Mouse (Mus musculus): ENCODE measurements at regions not wholly inside any gene's neighbourhood (a gene's known extent, or its start where the extent isn't known, plus 50 kb on each side); places are given as distances from the start of the nearest gene placed in this dataset.

DNA sequence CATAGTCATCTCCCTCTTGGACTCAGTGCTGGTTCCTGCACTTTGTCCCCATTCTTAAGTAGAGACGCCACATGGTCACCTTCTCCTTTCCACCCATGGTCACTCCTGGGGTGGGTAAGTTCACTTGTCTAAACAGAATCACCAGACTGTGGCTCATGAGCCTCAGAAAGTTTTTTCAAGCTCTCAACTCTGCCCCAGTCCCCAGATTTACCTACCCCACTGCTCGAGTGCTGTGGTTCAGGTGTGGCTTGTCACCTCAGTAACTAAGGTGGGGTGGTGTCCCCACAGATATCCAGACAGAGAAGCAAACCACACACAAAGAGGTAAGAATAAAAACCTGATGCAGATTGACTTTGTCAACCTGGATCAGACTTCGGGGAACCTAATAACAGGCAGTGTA lies 87.6 kb downstream of the Rpl10-ps3 start:
- no peak for DNase-seq (ENCODE audit: extremely low spot score in 1 of 2, low spot score in 1 of 2)

DNA sequence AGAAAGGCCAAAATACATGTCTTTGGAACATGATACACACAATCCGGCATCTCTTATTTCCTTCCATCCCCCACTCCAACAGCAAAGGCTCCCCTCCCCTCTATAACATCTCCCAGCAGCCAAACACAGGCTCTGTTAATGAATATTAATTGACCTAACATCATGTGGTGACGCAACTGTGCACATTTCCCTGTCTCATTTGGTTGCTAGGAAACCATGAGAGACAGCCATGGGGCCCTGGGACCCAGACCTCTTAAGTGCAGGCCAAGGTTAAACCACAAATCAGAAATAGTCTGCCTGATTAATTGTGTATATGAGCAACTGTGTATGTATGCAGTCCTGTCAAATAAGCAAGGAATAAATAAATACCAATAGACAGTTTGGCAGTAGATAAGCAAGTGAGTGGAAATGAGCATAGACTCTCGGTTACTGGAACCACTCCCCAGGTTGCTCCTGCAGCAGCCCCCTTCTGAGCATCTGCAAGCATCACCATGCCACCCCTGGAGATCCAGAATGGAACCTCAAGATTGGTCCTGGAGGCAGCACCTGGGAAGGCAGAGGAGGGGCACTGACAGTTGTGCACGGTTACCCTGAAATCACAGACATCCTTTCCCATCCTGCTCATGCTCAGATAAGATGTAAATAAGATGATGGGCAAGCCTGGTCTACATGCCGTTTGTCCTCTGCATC lies 99.6 kb downstream of the Rpl10-ps3 start:
- no peak for DNase-seq (ENCODE audit: extremely low spot score in 1 of 2, low spot score in 1 of 2)

DNA sequence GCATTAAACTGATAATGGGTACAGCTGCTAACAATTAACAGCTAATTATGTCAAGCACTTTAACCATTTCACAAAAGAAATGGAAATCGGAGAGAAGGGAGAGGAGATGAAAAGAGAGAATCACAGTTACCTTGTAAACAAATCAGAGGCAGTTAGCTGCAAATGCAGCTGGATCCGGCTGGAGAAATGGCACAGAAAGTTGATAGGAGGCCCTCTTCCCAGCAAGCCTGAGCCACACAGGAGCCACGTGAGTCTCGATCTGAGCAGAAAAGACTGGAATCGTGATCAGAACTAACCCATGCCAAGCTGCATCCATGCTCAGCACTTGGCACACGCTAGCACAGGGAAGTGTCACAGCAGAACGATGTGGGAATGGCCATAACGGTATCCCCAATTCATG lies 103.8 kb downstream of the Rpl10-ps3 start:
- no peak for DNase-seq (ENCODE audit: extremely low spot score in 1 of 2, low spot score in 1 of 2)

DNA sequence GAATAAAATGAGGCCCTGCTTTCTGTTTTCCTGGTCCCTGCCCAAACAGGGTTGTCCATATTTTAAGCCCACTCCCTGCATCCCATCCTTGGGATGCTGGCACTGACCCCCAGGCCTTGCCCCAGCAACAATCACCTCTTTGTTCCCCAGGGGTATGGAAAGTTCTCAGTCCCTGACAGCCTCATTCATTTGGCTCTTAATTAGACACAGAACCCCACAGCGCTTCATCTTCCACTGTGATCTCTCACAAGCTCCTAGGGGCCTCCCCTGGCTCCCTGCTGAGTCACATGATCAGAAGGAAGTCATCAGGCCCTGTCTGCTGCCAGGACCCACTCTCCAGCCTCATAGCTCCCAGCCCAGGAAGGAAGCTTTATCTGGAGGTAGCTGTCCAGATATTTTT lies 108.9 kb downstream of the Rpl10-ps3 start:
- peak; percentile 8 to 9 for DNase-seq (ENCODE audit: extremely low spot score in 1 of 2, low spot score in 1 of 2)

DNA sequence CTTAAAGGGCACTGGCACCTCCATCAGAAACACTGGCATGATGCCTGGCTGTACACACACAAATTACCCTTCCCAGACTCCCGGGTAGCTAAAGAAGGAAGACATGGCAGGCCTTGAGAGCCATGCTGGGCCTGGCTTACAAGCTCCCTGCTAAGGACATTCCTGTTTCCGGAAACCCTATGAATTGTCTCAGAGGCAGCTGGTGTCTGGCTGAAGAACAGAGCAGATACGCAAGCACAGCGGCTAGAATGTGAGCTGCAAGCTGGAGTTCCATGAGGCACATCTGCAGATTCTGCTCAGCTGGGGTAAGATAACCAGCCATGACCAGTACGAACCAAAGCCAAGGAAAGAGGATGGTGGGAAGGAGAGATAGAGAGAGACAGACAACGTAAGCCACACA lies 110.1 kb downstream of the Rpl10-ps3 start:
- DNase-seq (ENCODE audit: extremely low spot score in 1 of 2, low spot score in 1 of 2) = no peak

DNA sequence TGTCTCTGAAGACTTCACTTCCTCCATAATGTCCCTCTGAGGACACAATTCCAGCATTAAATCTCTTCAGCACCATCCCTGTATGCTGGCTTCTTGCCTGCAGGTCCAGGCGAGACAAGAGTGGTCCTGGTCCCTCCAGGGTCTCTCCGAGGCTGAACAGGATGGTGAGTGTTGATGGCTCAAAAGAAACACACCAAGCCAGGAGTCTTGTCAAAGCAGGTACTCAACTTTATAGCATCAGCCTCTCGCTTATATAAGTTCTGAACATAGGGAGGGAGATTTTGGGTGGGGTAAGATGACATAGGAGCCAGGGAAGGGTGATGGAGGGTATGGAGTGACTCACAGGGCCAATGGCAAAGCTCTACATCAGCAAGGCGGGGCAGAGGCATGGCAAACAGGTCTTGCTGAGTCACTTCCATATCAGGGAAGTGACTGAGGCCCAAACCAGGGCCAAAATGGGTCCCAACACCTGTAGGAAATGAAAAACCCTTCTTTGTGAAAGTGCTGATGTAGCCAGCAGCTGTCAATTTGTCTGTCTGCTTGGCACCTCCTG lies 111.7 kb downstream of the Rpl10-ps3 start:
- no peak for DNase-seq (ENCODE audit: extremely low spot score in 1 of 2, low spot score in 1 of 2)

DNA sequence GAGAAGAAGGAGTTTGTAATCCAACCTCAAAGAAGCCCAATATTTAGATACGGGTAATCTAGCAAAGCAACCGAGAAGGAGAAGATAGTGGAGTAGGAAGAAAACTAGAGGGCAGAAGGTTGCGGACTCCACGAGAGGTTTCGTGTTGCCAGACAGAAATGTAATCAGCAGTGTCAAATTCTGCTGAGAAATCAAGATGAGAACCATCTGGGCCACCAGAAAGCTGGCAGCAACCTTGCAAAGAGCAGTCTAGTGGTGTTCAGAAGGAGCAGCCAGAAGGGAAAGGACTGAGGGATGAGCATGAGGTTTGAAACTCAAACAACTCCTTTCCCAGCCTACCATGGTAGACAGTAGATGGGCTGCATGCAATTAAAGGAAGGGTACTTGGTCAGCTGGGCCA lies 134.3 kb downstream of the Rpl10-ps3 start:
- DNase-seq (ENCODE audit: extremely low spot score in 1 of 2, low spot score in 1 of 2) = no peak

DNA sequence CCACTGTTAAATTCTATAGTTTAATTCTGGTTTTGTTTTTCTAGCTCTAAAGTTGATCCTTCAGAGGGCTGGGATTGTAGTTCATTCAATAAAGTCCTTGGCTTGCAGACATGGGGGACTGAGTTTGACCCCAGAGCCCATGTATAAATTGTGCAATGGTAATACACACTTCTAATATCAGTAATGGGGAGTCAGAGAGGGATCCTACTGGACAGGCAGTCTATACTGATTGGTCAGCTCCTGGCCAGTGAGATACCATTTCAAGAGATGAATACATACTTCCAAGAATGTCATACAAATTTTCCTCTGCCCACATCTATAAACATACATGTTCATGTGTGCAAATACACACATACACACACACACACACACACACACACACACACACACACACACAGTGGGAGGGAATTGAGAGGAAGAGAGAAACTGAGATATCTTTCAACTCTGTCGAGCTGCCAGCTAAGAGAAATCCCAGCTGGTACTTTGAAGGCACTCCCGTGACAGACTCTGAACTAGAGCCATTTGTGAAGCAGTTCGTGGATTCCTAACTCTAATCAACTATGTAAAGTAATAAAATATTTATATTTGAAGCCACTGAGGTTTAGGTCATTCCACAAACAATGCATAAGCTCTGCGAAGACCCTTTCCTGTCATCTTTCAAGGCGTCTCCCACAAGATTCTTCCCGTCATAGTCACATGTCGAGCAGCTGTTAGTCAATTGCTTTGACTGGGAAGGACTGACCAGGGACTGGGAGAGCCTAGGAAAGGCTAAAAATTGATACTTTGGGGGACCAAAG lies 145.1 kb downstream of the Rpl10-ps3 start:
- no peak for DNase-seq (ENCODE audit: extremely low spot score in 1 of 2, low spot score in 1 of 2)

DNA sequence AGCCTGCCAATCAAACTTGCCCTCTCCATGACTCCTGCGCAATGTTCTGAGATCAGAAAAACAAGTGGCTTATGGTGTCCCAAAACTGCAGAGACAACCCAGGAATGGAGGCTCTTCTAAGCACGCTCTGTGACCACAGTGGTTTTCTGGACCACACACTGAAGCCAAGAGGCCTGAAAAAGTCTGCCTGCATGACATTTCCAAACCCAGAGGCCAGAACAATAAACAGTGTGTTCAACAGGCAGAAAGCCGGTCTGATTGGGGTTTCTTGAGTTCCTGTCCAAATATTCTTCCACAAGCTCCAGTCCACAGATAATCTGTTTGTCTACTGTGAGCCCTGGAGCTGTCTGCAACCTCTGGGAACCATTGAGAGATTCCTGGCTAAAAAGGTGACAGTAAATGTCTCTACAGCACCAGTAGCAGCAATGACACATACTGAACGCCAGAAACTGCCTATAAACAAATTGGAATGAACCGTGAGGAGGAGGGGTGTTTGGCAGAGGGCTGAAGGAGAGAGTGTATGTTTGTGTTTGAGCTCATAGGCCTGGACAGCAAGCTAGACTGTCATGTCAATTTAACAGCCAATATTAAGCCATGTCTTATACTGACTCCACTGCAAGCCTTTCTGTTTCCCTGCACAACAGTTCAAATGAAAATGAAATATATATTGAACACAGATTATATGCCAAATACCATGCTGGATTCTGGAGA lies 152.2 kb downstream of the Rpl10-ps3 start:
- DNase-seq (ENCODE audit: extremely low spot score in 1 of 2, low spot score in 1 of 2) = no peak

DNA sequence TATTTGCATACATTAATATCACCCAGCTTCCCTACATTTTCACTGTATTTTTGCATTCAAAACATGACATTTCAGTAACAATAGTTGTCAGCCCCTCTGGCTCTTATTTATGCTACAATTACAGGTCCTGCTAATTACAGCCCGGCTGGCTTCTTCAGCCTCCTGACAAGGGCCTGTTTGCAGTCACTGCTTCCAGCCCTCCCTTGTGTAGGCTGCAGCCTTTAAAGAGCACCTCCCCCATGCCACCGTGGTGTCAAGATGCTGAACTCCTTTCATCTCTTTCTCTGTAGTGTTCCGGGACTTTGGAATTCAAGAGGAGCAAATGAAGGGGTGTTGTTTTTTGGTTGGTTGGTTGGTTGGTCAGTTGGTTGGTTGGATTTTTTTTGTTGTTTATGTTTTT lies 153.6 kb downstream of the Rpl10-ps3 start:
- no peak for DNase-seq (ENCODE audit: extremely low spot score in 1 of 2, low spot score in 1 of 2)

DNA sequence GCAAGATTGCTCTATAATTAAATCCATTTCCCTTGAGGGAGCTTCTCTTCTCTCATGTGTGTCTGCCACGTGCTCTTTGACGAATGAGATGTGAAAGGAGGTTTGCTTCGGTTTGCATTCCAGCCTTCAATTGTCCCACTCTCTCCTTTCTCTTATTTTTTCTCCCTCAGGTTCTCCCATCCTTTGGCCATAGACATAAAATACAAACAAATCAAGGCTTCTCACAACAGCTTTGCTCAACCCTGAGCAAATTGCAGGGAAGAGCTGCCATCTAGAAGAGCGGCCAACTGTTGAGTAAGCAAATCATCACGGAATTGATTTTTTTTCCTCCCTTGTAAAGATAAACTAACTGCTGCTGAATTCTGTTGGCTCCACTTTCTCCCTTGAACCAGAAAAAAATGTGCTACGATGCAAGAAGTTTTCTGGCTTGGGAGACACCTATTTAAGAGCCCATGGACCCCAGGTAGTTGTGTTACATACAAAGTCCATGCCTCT lies 156.1 kb downstream of the Rpl10-ps3 start:
- no peak for DNase-seq (ENCODE audit: extremely low spot score in 1 of 2, low spot score in 1 of 2)

DNA sequence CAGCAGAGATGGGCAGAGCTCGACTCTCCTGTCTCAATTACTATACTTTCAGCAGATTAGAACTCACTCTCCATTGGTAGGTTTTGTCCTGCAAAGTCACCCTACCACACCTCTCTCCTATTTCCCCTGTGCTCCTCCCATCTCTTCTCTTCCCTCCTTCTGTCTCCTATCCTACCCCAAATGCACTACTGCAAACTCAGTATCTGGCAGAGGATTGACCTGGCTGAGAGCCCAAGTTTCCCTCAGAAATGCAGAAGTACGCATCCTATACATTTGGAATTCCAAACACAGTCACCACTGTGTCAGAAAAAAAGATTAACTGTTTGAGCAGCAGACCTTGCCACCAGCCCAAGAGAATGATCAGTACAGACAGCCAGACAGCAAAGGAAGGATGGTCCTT lies 163.4 kb downstream of the Rpl10-ps3 start:
- DNase-seq (ENCODE audit: extremely low spot score in 1 of 2, low spot score in 1 of 2) = peak in 1 of 2 experiments; percentile 4

DNA sequence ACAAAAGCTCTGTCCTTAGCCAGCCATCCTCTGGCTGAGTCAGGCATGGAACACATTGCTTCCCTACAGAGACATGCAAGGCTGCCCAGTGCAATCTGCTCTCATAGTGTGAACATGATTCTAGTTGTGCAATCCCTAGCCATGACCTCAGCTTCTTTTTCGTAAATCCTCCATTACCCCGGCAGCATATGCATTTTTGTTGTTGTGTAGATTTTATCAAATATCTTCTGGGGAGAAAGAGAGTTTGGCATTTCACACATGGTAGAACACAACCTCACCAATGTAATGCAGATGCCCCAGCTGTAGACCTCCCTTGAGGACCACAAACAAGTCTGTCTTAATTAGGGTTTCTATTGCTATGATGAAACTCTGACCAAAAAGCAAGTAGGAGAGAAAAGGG lies 168.6 kb downstream of the Rpl10-ps3 start:
- no peak for DNase-seq (ENCODE audit: extremely low spot score in 1 of 2, low spot score in 1 of 2)

DNA sequence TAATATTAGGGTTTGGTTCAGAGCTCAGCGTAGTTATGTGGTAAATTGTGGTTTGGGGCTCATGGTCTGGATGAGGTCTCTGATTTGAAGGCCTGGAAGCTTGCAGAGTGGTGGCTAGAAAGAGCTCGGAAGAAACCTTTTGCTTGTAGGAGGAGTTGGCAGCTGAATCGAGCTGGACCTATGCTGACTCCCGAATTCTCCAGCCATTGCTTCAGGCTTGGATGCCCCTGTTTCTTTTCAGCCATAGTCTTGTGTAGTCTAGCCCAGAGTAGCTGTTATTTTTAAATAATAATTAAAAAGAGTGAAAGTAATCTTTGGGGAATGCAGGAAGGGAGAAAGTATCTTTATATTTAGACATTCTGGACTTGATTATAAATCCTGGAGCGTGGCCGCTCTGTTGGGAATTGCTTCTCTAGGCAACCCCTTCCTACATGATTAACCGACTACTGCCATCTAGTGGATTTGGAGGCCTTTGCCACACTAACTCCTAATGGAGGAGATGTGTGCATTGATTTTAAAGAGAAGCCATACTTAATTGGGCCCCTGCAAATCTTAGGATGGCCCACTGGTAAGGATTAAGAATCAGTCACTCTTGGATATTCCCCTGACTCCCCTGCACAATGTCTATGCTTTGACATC lies 172.8 kb downstream of the Rpl10-ps3 start:
- DNase-seq (ENCODE audit: extremely low spot score in 1 of 2, low spot score in 1 of 2) = peak; percentile 67 to 91

DNA sequence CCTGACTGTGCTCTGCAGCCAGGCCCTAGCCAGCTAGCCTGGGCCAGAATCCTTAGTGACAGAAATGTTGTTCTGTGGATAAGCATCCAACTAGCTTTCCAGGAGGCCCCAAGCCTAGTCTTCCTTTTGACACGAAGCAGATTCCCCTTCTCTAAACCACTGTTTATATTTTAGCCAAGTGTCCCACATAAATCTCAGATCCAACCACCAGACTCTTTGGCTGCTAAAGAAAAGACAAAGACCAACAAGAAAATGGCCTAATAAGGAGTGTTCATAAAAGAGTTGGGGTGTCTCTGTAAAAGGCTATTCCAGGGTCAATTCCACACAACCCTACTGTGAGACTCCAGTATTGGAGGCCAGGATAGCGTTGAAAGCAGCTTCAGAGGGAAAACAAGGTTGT lies 173.6 kb downstream of the Rpl10-ps3 start:
- no peak for DNase-seq (ENCODE audit: extremely low spot score in 1 of 2, low spot score in 1 of 2)

DNA sequence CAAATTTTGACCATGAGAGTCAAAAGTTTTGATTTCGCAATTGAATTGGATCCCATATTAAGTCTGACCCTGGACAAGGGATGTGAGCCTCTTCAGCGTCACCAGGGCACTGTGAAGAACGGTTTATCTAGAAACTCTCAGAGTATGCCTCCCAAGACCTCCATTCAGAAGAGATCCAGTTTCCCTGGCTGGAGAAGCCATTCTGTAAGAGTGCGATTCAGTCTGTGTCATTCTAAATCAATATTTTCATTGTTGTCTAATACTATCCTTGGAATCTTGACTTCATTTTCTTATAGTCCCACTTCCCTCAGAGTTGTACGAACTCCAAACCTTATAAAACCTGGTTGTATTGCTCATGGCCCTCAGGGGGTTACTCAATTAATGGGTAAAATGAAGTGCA lies 174.1 kb downstream of the Rpl10-ps3 start:
- no peak for DNase-seq (ENCODE audit: extremely low spot score in 1 of 2, low spot score in 1 of 2)

DNA sequence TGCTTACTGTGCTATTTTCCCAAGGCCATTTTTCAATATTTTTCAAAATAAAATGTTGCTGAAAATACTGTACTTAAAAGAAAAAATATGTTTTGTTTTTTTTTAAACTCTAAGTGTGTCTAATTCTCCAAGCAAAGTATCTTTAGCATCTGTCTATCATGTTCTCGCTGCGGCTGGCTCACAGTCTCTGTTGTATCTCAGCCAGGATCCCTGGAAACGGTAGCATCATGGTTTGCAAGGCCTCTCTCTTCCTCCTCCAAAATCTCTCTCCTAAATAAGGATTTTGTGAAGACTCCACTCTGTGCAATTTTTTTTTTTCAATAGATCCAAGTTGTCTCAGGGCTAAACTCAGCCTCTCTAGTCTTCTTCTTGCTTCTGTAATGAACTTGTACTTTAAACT lies 190.2 kb downstream of the Rpl10-ps3 start:
- peak; percentile 22 to 53 for DNase-seq (ENCODE audit: extremely low spot score in 1 of 2, low spot score in 1 of 2)

DNA sequence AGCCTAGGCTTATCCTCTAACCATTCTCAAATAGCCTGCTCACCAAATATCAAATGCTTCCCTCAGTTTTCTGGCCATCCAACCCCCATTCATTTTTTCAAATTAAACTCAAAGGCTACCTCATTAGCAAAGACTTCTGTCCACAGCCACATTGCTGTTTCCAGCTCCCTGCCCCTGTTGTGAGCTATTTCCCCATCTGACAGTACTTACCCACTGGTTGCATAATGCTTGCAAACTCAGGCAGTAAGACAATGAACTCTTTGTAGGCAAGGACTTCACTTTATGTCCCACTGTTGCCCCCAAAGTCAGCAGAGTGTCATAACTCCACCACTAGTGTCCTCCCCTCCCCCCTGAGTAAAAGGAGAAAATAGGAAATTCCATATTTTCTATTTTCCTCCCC lies 194.7 kb downstream of the Rpl10-ps3 start:
- DNase-seq (ENCODE audit: extremely low spot score in 1 of 2, low spot score in 1 of 2) = no peak

DNA sequence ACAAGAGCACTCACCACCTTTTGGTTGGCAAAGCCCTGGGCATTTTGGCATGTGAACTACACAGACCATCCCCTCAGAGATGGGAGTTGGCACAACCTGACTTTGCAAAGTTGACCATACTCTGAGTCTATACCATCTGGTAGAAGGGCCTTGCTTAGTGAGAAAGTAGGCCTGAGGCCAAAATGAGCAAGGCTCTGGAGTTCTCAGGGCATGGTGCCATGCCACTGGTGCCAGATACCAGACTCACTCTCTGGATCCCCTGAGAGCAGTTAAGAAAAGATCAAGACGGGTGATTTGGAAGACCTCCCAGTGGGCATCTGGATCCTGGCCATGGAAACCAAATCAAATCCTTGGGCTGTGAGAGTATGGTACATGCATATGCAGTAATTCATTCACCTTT lies 202.0 kb downstream of the Rpl10-ps3 start:
- DNase-seq (ENCODE audit: extremely low spot score in 1 of 2, low spot score in 1 of 2) = peak in 1 of 2 experiments; percentile 14

DNA sequence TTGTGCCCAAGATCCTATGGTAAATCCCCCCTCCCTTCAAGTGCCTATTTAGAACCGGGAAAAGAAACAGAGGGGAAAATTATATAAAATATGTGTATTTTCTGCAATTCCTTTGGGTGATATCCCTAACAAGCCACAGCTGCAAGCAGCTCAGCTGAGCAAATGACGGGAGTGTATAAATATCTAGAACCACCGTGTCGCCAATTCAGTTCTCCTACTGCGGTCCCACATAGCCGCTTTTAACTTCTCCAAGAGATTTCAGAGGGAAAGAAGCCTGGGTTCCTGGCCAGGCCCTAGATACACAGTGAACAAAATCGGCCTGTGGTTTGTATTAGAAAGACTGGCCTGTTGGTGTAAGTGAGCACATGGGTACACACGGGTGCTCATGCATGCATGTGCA lies 202.7 kb downstream of the Rpl10-ps3 start:
- DNase-seq (ENCODE audit: extremely low spot score in 1 of 2, low spot score in 1 of 2) = peak; percentile 10 to 26

DNA sequence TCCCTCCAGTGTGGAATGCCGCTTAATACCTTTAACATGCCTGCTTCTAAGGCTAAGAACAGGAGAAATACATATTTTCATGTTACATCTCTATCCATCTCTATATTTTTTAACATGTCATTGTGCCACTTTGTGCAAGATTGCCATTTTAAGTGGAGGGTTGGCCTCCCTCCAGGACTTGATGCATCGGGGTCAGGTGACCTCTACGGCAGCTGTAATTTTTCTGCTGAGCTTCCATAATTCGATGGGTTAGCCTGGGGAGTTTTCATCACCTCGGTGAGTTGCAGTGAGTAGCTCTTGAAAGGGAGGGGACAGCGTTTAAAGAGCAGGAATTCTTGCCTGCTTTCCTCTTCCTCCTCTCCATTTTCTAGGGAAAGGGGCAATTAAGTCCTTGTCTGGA lies 203.6 kb downstream of the Rpl10-ps3 start:
- DNase-seq (ENCODE audit: extremely low spot score in 1 of 2, low spot score in 1 of 2) = no peak

All from frontal cortex, adult 2 months (tissue).